15 mouse cellular contexts compared by ENCODE assay signal in genomic region chr9:119064296-119064695, GRCm38 (mm10). TPM values are rescaled to one million over a fixed set of nuclear protein-coding genes. Genes with fewer than 3 reads are reported as not detected.
DNase-seq lines count a peak whose midpoint lies in the region; ATAC-seq and TF ChIP-seq lines count a peak whose summit lies in the region.
"Had no signal": no experiment of that assay in that cellular context is flagged by ENCODE, and none has a peak within 500 bp of the region (broad histone marks: within the 10 kb centered on the region; RNA-seq: fewer than 3 reads in every experiment).

No protein-coding gene starts in this region.

- peaks cover 4% of the 10 kb centered on the region; the same call in 1 of the 2 replicates for H3K4me1 ChIP-seq in intestine, embryonic 16.5 days (ENCODE audit: control insufficient read depth, insufficient read depth, low read length)
- H3K4me1 ChIP-seq in intestine, postnatal 0 days (replicated peaks; ENCODE audit: control insufficient read depth, insufficient read depth, low read length) = no peaks in the 10 kb centered on the region
- peaks cover 15% of the 10 kb centered on the region for H3K4me1 ChIP-seq in bone marrow macrophage, adult 2 months (ENCODE audit: control insufficient read depth, insufficient read depth, low read length)
- H3K4me1 ChIP-seq: hindbrain, embryonic 12.5 days had no signal

- TF ChIP-seq CTCF in intestine, postnatal 0 days (IDR thresholded peaks at IDR 0.05; ENCODE audit: low read depth) = no peak
- TF ChIP-seq CTCF in bone marrow macrophage, adult 2 months (IDR thresholded peaks at IDR 0.05; ENCODE audit: low read depth, low read length) = no peak

- H3K27ac ChIP-seq in intestine, embryonic 16.5 days (ENCODE audit: low read length) = 0 out of 2 replicates have a peak overlapping the region, but pooled peaks have one; percentile 9
- H3K27ac ChIP-seq in intestine, postnatal 0 days (ENCODE audit: low read depth, low read length) = no peak overlapping the region
- H3K27ac ChIP-seq in bone marrow macrophage, adult 2 months (ENCODE audit: insufficient read depth, low read depth, low read length) = peak overlapping the region; percentile 38; the same call in 1 of the 2 replicates
- H3K27ac ChIP-seq: heart, embryonic 13.5 days; hindbrain, embryonic 12.5 days; limb, embryonic 13.5 days; midbrain, embryonic 12.5 days had no signal

- H3K4me3 ChIP-seq in intestine, embryonic 16.5 days (ENCODE audit: low read length) = no peak overlapping the region
- H3K4me3 ChIP-seq in intestine, postnatal 0 days (ENCODE audit: low read depth, low read length) = no peak overlapping the region
- peak overlapping the region; percentile 61 for H3K4me3 ChIP-seq in bone marrow macrophage, adult 2 months (ENCODE audit: insufficient read depth, low read length)
- H3K4me3 ChIP-seq: heart, embryonic 13.5 days; hindbrain, embryonic 12.5 days; limb, embryonic 13.5 days; midbrain, embryonic 12.5 days; myocyte had no signal

- DNase-seq in thymus, postnatal 0 days (ENCODE audit: low spot score) = peak; percentile 20
- no peak for DNase-seq in thymus, adult 18-20 months
- no peak for DNase-seq in kidney, postnatal 4 days
- no peak for DNase-seq in testis, postnatal 10 days (ENCODE audit: low spot score)
- DNase-seq: cerebellum, adult 2 months; lung, postnatal 14 days had no signal

- no peaks in the 10 kb centered on the region for H3K36me3 ChIP-seq in intestine, embryonic 16.5 days (ENCODE audit: control insufficient read depth, insufficient read depth, low read length)
- no peaks in the 10 kb centered on the region for H3K36me3 ChIP-seq in intestine, postnatal 0 days (ENCODE audit: control insufficient read depth, insufficient read depth)
- H3K36me3 ChIP-seq: heart, embryonic 13.5 days; hindbrain, embryonic 12.5 days; limb, embryonic 13.5 days; midbrain, embryonic 12.5 days had no signal

- no peak overlapping the region for H3K9ac ChIP-seq in intestine, embryonic 16.5 days (ENCODE audit: low read depth, low read length)
- H3K9ac ChIP-seq in intestine, postnatal 0 days (ENCODE audit: low read depth, low read length) = no peak overlapping the region
- H3K9ac ChIP-seq: heart, embryonic 13.5 days; hindbrain, embryonic 12.5 days; limb, embryonic 13.5 days; midbrain, embryonic 12.5 days had no signal

- TF ChIP-seq POLR2A in bone marrow macrophage, adult 2 months (IDR thresholded peaks at IDR 0.05; ENCODE audit: borderline replicate concordance, low read depth, low read length) = no peak

- no peaks in the 10 kb centered on the region for H3K27me3 ChIP-seq in intestine, embryonic 16.5 days (replicated peaks; ENCODE audit: control insufficient read depth, insufficient read depth, low read length)
- no peaks in the 10 kb centered on the region for H3K27me3 ChIP-seq in intestine, postnatal 0 days (replicated peaks; ENCODE audit: control insufficient read depth, insufficient read depth, low read length)
- H3K27me3 ChIP-seq: hindbrain, embryonic 12.5 days; limb, embryonic 13.5 days had no signal

- WGBS in intestine, embryonic 16.5 days = 63% methylated on average over 4 of the region's 4 CpGs
- 61% methylated on average over 4 of the region's 4 CpGs for WGBS in intestine, postnatal 0 days

- H3K4me2 ChIP-seq in intestine, embryonic 16.5 days (ENCODE audit: low read depth, low read length) = no peak overlapping the region
- no peak overlapping the region for H3K4me2 ChIP-seq in intestine, postnatal 0 days (replicated peaks; ENCODE audit: low read depth)
- H3K4me2 ChIP-seq: heart, embryonic 13.5 days; hindbrain, embryonic 12.5 days; limb, embryonic 13.5 days; midbrain, embryonic 12.5 days had no signal

- no peak for ATAC-seq in intestine, embryonic 16.5 days
- no peak for ATAC-seq in intestine, postnatal 0 days
- peak; percentile 64 for ATAC-seq in megakaryocyte progenitor cell, adult 5-6 weeks (replicated peaks; ENCODE audit: poor library complexity)

- no peaks in the 10 kb centered on the region for H3K9me3 ChIP-seq in intestine, embryonic 16.5 days (ENCODE audit: control insufficient read depth, low read length)
- no peaks in the 10 kb centered on the region for H3K9me3 ChIP-seq in intestine, postnatal 0 days (ENCODE audit: control insufficient read depth)
- H3K9me3 ChIP-seq: heart, embryonic 13.5 days; hindbrain, embryonic 12.5 days; limb, embryonic 13.5 days; midbrain, embryonic 12.5 days had no signal

RNA-seq across cellular contexts. Expression of gene Vill, which starts 11.7 kb away (rescaled TPM):
- 13.7 and 14.9 TPM in 2 replicates for polyA plus RNA-seq in intestine, embryonic 16.5 days (2015; fragmentation: Nextera tagmentation; extraction: Ambion mirVana)
- 3.6 and 5.1 TPM in 2 replicates for polyA plus RNA-seq in intestine, postnatal 0 days (2015; fragmentation: Nextera tagmentation; extraction: Ambion mirVana)
- 5.9 and 8.0 TPM in 2 replicates for polyA plus RNA-seq in thymus, postnatal 0 days (2015; fragmentation: Nextera tagmentation; extraction: Ambion mirVana)
- 40.4 and 43.1 TPM in 2 replicates for polyA plus RNA-seq in bone marrow macrophage, adult 2 months (2012; ENCODE audit: insufficient read depth, insufficient read length, missing spikeins)
- total RNA-seq in megakaryocyte progenitor cell, adult 5-6 weeks (2015) = 9.2 and 10.8 TPM in 2 replicates
- total RNA-seq in megakaryocyte progenitor cell, adult 5-6 weeks (2017) = 34.4 and 37.7 TPM in 2 replicates

RNA-seq across cellular contexts. Expression of gene Plcd1, which starts 29.0 kb away (rescaled TPM):
- 16.9 and 17.3 TPM in 2 replicates for polyA plus RNA-seq in intestine, embryonic 16.5 days (2015; fragmentation: Nextera tagmentation; extraction: Ambion mirVana)
- 6.3 and 6.5 TPM in 2 replicates for polyA plus RNA-seq in intestine, postnatal 0 days (2015; fragmentation: Nextera tagmentation; extraction: Ambion mirVana)
- polyA plus RNA-seq in thymus, postnatal 0 days (2015; fragmentation: Nextera tagmentation; extraction: Ambion mirVana) = 16.6 and 17.2 TPM in 2 replicates
- 1.7 and 1.8 TPM in 2 replicates for polyA plus RNA-seq in bone marrow macrophage, adult 2 months (2012; ENCODE audit: insufficient read depth, insufficient read length, missing spikeins)
- not detected in 2 replicates for total RNA-seq in megakaryocyte progenitor cell, adult 5-6 weeks (2015)
- 0.14 and 0.29 TPM in 2 replicates for total RNA-seq in megakaryocyte progenitor cell, adult 5-6 weeks (2017)

RNA-seq across cellular contexts. Expression of gene Dlec1, which starts 38.0 kb away (rescaled TPM):
- polyA plus RNA-seq in intestine, embryonic 16.5 days (2015; fragmentation: Nextera tagmentation; extraction: Ambion mirVana) = 0.31 and 0.43 TPM in 2 replicates
- polyA plus RNA-seq in intestine, postnatal 0 days (2015; fragmentation: Nextera tagmentation; extraction: Ambion mirVana) = 0.05 and 0.07 TPM in 2 replicates
- polyA plus RNA-seq in thymus, postnatal 0 days (2015; fragmentation: Nextera tagmentation; extraction: Ambion mirVana) = 0.13 and 0.46 TPM in 2 replicates
- not detected in 2 replicates for polyA plus RNA-seq in bone marrow macrophage, adult 2 months (2012; ENCODE audit: insufficient read depth, insufficient read length, missing spikeins)
- total RNA-seq in megakaryocyte progenitor cell, adult 5-6 weeks (2015) = 0.37 and 3.9 TPM in 2 replicates
- 1.9 TPM in 1 of 2 replicates, not detected in the other for total RNA-seq in megakaryocyte progenitor cell, adult 5-6 weeks (2017)
